Mouse (Mus musculus) monocyte, adult 2 months (primary cell): ENCODE data around the gene Zfp174.
"Not testable (repeated sequence)": the region's sequence is repeated elsewhere in the genome, so short reads cannot be mapped to it uniquely, and the experiment has no call there.

ENCODE experiments used
- DNase-seq, 2 experiments: peaks; one replicate each; pipeline ENCODE4 v3.0.0; 2022; ENCODE audit warnings: low spot score in 2 of 2, low read depth in 1 of 2

Zfp174 gene

DNA sequence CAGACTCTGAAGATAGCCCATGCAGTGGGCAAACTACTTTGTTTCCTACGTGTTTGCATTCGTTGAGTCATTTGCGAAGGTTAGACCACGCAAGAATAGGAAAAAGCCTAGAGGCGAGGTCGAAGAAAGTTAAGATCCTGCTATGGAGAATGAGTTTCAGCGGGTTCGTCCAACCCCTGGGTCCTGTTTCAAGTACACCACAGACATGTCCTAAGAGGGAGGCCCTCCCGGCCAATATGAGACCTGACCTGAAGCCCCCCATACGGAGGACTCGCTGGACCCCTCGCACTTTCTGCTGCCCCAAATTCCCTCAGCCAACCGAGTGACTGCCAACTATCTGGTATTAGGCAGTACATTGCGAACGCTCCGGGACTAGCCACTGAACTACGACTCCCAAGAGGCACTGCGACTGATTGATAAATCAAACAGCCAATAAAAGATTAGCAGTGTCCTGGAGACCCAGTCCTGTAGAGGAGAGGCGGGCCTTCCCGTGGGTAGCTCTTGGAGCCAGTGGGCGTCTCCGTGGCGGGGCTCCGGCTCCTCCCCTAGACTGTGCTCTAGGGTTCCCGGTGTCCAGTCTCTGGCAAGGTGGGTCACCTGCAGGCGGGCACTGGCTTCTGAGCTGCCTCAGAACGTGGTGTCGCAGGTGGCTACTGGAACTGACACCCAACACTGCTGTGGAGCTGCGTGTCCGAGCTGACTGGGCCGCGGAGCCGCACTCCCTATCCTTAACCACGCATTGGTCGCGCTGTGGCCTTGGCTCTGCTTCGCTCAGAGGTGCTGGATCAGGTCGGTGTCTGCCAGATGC is at the start of gene Zfp174:
Gene Zfp174, plus strand, starts transcription at position 558 of the 808 bp plus-strand sequence.
- DNase-seq, result peak; percentile 75 to 82

DNA sequence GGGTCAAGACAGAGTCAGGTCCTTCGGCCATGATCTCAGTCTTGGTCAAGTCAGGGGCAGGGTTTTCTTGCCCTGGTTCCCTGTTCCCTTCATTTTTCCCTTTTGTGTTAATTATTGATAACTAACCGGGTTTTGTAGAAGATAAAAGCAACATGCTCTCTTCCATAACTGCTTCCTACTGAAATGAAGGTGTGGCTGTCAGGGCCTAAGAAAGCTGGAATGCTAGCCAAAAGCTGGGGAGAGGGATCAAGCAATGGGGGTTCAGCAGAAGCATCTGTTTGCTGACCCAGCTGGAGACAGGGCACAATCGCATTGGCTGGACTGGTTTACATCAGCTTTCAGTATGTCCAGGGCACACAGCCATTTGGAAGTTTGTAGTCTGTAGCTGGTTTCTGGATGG is 38.9 kb upstream of the Zfp174 start:
- DNase-seq, result no peak

DNA sequence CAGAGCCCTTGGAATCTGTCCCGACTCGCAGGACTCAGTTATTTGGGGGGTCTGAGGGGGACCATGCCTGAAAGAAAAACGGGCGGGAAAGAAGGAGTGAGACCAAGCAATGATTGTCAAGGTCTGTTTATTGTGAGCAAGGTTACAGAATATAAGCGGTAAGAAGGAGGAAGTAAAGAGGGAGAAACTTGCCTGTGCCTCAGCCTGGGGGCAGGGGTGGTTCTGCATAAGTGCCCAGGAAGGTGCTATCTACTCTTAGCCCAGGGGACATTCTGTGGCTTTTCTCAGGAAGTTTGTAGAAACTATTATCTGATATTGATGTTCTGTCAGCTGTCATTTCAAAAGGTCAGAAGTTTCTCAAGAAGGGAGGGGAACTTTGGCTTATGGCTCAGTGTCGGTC is 32.4 kb upstream of the Zfp174 start:
- DNase-seq, result not testable (repeated sequence)

DNA sequence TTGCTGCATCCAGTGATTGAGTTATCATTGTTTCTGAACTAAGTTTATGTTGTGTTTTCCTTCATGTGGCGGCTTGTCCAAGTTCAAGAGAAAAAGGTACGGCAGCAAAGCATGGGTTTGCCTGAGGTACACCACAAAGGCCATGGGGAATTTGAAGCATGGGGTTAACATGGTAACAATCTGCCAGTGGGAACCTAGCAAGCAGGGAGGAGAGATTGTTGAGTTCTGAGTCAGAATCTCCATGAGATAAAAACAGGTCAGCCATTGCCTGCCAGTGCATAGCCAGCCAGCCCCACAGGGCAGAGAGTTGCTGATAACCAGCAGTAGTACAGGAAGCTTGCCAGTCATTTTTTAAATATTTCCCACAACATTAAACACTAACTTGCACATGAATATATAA is 26.9 kb upstream of the Zfp174 start:
- no peak for DNase-seq

DNA sequence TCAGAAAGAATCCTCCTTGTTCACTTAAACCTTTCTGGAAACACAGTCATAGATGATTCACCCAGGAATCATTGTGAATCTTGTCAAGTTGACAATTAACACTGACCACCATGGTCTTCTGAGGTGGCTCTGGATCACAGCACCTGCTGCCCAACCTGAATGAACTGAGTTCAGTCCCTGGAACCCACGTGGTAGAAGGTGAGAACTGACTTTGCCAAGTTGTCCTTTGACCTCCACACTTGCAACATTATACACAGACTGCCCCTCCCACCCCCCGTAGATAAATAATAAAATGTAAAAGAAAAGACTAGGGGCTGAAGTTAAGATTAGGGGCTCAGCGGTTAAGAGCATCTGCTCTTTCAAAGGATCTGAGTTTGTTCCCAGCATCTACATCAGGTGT is 19.0 kb upstream of the Zfp174 start:
- DNase-seq, result no peak

DNA sequence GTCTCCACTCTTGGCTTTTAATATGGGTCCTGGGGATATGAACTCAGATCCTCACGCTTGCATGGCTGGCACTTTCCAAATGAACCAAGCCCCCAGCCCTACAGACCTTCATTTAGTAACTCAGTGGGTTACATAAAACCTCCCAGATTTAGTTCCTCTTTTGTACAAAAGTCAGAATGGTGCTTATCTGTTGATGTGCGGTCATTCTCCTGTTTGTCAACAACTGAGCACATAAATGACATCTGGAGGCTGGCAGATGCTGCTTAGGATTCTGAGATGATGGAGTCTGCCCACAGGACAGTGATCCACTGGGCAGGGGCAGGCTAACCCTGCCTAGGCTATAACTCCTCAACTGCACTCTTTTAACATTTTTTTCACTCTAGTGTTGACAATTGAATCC is 17.3 kb upstream of the Zfp174 start:
- no peak for DNase-seq

DNA sequence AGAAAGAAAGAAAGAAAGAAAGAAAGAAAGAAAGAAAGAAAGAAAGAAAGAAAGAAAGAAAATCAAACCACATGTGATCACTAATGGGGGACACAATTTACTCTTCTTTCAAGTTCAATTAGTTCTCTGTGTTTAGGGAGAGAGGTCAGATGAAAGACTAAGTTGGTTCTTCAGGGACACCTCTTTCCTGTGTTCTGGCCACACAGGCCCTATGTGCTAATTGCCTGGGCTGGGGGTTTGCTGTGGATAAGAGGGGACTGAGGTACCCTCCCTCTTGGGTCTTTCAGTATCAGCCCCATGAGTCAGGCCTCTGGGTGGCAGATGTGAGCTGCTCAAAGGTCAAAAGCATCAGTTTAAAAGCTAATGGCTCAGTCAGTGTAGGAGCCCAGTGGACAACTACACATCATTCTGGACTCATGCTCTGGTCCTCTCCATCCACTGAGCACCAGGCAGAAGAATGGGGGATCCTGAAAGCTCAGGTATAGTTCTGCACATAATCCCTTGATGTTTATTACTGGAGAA is 16.4 kb upstream of the Zfp174 start, which contains the start of gene Olfr15:
Gene Olfr15, plus strand, starts transcription at position 291 of the 522 bp plus-strand sequence.
- no peak for DNase-seq

DNA sequence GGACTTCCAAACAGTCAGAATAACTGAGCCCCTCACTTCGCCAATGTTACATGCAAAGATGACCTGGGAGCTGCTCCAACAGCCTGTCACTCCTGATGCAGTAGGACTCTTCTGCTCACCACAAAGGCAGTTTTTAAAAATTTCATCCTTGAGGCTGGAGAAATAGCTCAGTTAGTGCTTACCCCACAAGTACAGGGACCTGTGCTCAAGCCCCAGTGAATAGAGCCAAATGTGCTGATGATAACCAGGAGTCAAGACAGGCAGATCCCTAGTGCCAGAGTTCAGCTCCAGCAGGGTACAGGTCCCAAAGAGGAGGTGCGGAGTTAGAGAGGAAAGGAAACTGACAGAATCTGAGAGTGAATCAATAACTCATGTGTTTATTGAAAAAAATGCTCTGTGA is 11.6 kb upstream of the Zfp174 start:
- no peak for DNase-seq

DNA sequence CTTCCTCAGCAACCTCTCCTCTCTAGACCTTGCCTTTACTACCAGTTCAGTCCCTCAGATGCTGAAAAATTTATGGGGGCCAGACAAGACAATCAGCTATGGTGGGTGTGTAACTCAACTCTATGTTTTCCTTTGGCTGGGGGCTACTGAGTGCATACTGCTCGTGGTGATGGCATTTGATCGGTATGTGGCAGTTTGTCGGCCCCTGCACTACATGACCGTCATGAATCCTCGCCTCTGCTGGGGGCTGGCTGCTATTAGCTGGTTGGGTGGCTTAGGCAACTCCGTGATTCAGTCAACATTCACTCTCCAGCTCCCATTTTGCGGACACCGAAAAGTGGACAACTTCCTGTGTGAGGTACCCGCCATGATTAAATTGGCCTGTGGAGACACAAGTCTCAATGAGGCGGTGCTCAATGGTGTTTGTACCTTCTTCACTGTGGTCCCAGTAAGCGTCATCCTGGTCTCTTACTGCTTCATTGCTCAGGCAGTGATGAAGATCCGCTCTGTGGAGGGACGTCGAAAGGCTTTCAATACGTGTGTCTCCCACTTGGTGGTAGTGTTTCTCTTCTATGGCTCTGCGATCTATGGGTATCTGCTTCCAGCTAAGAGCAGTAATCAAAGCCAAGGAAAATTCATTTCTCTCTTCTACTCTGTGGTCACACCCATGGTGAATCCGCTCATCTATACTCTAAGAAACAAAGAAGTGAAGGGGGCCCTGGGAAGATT is 7.7 kb upstream of the Zfp174 start:
- DNase-seq, result no peak

DNA sequence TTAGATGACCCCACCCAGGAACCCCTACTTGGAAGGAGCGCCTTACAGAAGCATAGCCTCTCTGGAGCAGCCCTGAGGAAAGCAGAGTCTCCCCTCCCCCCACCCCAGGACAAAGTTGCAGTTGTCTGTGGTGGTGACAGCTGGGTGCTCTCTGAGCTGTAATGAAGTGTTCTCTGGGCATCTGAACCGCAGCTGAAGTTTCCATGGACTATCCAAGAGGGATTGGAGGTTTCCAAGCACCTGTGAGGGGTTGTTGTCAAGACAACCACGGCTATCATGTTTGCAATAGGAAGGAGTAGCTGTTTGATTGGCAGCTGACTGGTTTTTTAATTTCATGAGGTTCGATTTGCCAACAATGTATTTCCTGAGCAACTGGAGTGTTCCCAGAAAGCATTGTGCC is 4.1 kb upstream of the Zfp174 start:
- DNase-seq, result no peak

DNA sequence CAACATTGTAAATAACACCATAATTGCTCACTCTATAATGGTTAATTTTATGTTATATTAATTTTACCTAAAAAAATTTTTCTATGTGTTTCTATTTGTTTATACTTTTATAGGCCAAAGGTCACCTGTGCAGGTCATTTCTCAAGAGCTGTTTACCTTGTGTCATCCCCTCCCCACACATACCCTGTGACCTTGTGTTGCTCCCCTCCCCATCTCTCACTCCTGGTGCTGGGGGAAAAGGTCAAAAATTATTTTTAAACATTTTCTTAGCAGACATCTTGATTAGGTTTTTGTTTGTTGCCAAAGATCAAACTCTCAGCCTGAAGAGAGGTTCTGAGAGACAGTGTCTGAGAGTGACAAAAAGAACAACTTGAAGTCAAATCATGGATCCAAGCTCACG is 3.3 kb upstream of the Zfp174 start:
- DNase-seq, result no peak

DNA sequence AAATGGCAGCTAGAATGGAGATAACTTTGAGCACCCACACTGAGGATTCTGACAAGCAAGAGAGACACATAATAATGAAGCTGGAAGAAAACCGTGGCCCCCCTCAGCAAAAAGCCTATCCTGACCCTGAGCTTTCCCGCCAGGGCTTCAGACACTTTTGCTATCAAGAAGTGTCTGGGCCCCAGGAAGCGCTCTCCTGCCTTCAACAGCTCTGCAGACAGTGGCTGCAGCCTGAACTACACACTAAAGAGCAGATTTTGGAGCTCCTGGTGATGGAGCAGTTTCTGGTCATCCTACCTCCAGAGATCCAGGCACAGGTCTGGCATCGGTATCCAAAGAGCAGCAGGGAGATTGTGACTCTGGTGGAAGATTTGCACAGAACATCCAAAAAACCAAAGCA is 803 bp downstream of the Zfp174 start:
- no peak for DNase-seq

DNA sequence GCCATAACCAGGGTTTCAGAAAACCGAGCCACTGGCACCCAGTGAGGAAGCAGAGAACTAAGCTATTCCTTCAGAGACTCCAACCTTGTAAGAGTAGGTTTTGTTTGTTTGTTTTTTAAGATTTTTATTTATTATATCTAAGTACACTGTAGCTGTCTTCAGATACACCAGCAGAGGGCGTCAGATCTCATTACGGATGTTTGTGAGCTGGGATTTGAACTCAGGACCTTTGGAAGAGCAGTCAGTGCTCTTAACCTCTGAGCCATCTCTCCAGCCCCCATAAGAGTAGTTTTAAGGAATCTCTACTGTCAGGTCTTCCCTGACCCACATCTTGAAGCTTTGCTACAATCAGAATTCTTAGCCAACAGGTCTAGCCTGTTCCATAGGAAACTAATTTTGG is 1.3 kb downstream of the Zfp174 start:
- no peak for DNase-seq

DNA sequence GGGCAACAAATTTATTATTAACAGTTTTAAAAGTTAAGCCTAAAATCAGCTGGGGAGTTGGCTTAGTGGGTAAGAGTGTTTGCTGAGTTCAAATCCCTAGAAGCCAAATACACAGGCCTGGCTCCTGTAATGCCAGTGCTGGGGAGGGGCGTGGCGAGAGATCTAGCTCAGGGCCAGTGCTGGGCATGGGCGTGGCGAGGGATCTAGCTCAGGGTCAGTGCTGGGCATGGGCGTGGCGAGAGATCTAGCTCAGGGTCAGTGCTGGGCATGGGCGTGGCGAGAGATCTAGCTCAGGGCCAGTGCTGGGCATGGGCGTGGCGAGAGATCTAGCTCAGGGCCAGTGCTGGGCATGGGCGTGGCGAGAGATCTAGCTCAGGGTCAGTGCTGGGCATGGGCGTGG is 4.2 kb downstream of the Zfp174 start:
- not testable (repeated sequence) for DNase-seq

DNA sequence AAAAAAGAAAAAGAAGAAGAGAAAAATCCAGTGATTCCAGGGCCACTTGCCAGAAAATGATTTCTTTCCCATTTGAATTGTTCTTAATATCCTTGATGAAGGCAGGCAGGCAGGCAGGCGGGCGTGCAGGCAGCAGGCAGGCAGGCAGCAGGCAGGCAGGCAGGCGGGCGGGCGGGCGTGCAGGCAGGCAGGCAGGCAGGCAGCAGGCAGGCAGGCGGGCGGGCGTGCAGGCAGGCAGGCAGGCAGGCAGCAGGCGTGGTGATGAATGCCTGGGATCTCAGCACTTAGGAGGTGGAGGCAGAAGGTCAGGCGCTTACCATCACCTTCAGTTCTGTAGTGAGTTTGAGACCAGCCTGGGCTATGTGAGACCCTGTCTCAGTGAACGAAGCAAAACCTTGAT is 5.5 kb downstream of the Zfp174 start:
- DNase-seq, result no peak

DNA sequence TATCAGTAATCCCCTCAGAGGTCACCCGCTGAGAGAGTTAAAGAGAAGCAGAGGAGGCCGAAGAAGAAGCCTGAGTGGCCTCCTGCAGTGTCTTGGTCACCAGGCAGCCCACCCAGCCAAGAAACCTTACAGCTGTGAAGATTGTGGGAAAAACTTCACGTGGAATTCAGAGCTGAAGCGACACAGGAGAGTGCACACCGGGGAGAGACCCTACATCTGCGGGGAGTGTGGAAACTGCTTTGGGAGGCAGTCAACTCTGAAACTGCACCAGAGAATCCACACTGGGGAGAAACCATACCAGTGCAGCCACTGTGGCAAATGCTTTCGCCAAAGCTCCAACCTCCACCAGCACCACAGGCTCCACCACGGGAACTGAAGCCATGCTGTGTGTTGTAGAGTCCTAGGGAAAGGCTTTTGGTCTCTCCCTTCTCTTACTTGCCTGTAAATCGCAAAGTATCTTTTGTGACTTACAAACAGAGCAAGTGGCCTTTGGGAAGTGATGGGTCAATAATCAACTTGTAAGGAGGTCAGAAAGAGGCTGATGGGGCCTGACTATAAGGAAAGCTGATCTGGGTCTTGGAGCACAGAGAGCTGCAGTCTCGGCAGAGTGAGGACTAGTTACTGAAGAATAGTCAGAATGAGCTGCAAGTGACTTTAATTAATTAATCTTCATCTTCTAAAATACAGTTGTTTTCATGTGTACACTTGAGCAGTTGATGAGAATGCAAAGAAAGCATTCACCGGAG is 7.5 kb downstream of the Zfp174 start:
- DNase-seq, result no peak

DNA sequence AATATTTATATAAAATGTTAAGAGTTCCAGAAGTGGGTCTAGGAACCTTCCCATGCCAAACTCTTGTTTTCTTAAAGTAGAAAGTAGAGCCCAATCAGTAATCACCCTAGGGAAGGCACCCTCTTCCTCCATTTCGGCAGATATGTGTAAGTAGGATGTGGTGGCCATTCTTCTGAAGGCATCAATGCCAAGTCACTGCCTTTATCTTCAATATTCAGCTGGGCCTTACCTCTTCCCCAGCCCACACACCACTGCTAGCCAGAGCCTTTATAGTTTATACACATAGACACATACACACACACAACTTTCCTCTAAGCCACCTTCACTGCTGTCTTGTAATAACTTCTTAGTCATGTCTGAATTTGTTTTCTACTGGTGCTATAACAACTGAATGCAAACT is 8.7 kb downstream of the Zfp174 start:
- DNase-seq, result no peak

DNA sequence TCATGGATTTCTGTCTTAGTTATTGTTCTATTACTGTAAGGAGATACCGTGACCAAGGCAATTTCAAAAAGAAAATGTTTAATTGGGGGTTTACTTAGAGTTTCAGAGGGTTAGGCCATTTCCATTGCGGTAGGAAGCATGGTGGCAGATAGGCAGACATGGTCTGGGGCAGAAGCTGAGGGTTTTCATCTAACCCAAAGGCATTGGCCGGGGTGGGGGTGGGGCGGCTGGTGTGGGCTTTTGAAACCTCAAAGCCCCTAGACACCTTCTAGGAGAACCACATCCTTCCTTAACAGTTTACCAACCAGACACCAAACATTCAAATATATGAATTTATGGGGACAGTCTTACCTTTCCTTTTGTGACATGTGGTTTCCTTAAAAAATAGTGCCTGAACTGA is 12.2 kb downstream of the Zfp174 start:
- no peak for DNase-seq

DNA sequence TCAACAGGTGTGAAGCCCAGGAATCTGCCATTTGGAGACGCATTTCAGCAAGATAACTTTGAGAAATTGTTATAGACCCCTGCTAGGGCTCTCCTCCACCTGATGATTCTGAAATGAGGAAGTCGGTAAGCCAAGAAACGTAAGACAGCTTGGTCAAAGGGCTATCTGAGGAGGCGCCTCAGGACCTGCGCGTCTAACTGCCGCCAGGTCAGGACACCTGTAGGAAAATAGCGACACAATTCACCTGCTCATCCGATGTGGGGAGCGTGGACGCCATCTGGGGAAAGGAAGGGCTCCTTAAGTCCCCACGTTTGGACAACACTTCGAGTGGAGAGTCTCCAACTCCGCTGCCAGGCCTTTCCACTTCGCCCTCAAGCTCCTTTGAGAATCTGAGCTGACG is 24.7 kb downstream of the Zfp174 start:
- no peak for DNase-seq

DNA sequence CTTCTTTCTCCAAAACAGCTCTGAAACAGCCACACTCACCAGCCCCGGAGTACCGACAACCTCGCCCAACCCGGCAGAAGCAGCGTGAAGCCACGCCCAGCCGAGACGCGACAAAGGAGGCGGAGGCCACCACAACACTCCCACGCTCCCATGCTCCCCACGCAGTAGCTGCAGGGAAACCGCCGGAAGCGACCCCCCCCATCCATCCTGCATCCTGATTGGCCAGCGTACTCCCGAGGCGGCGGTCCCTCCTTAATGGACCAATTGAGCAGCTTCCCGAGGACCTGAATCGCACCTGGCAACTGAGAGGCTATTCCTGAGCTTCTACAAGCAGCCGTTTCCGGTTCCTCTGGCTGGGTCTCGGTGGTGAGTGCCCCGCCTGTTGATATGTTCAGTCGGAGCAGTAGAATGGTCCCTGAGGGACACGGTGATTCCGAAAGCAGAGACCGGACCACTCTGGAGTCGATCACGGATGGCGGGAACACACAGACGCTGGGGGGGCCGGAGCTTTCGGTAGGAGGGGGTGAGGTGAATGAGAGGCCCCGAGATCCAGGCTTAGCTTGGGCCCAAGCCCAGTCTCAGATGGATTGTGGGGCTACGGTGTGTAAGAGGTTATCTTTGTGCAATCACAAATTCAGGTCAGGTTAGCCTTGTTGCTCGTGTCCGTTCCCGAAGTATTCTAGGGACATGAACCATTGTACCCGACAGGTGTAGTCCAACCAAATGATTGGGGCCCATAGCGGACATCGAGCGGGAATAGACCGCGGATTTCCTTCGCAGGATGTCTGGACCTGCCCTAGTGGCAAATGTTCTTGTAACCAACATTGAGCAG is 25.4 kb downstream of the Zfp174 start, which contains the start of gene Naa60:
Gene Naa60, plus strand, starts transcription at position 160 of the 832 bp plus-strand sequence.
- peak in 1 of 2 experiments; percentile 59 for DNase-seq

DNA sequence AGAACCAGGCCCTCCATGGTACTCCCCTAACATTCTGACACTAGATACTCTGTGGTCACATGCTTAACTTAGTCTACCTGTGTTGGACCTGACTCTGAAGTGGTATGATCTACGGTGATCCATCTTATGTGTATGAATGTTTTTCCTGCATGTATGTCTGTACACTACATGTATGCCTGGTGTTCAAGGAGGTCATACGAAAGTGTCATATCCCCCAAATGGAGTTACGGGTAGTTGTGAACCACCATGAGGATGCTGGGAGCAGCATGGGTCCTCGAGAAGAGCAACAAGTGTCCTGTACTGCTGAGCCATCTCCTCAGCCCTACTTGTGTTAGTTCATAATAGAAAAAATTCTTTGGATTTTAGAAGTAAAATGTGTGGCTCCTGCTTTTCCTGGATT is 29.3 kb downstream of the Zfp174 start:
- DNase-seq, result no peak
